Mouse (Mus musculus) gastrocnemius, postnatal 10 days (tissue): ENCODE measurements around the gene Sqor. TPM values are rescaled to one million over a fixed set of nuclear protein-coding genes. Genes with fewer than 3 reads are reported as not detected.
A peak's percentile ranks its signal among the peaks of the same experiment; 100 is the strongest.

Experiments
- DNase-seq: peaks from one replicate; pipeline ENCODE4 v3.0.0; 2021; ENCODE audit warnings: mixed read lengths
- total RNA-seq, 2 experiments: library from RNA; stranded (reverse); gene quantifications; 2 replicates each; pipeline ENCODE4 v1.2.3; 2021

Sqor gene
- total RNA-seq, 2 experiments from 2014 or later, result 10.4 to 11.2 TPM

GRCm38 (mm10) chr2:122783730-122784129 lies 18.7 kb downstream of the Sqor start:
- no peak for DNase-seq

GRCm38 (mm10) chr2:122784701-122785100 lies 19.7 kb downstream of the Sqor start:
- no peak for DNase-seq

GRCm38 (mm10) chr2:122786167-122786566 lies 21.1 kb downstream of the Sqor start:
- no peak for DNase-seq

- no peak for DNase-seq
Measured at GRCm38 (mm10) chr2:122789311-122789710, 24.3 kb downstream of the Sqor start.

- DNase-seq, result no peak
Measured at GRCm38 (mm10) chr2:122789730-122790129, 24.7 kb downstream of the Sqor start.

GRCm38 (mm10) chr2:122804392-122804791 lies 39.4 kb downstream of the Sqor start:
- no peak for DNase-seq

- no peak for DNase-seq
Measured at GRCm38 (mm10) chr2:122806040-122806439, 41.0 kb downstream of the Sqor start.

- no peak for DNase-seq
Measured at GRCm38 (mm10) chr2:122809027-122809426, 44.0 kb downstream of the Sqor start.

- no peak for DNase-seq
Measured at GRCm38 (mm10) chr2:122816986-122817385, 51.9 kb downstream of the Sqor start.

GRCm38 (mm10) chr2:122821246-122821645 lies 56.2 kb downstream of the Sqor start:
- no peak for DNase-seq

GRCm38 (mm10) chr2:122825406-122826236 lies 60.6 kb downstream of the Sqor start:
- DNase-seq, result peak; percentile 36

- no peak for DNase-seq
Measured at GRCm38 (mm10) chr2:122826302-122826701, 61.3 kb downstream of the Sqor start.

- DNase-seq, result no peak
Measured at GRCm38 (mm10) chr2:122854636-122855035, 89.6 kb downstream of the Sqor start.

- DNase-seq, result no peak
Measured at GRCm38 (mm10) chr2:122855354-122855753, 90.3 kb downstream of the Sqor start.

Other genes with a start within 250 kb of the Sqor start
- 100 to 1,000 TPM; 181 to 186 TPM for gene Gatm, start 153.9 kb upstream of the Sqor start, total RNA-seq
- gene AA467197, start 128.3 kb upstream of the Sqor start, total RNA-seq, result under 1 TPM in 1 of 2 experiments, not detected in 1; 0.34 TPM
- 10 to 100 TPM; 17.9 to 19.1 TPM for gene Slc30a4, start 62.6 kb upstream of the Sqor start, total RNA-seq
- gene Bloc1s6, start 26.7 kb upstream of the Sqor start, total RNA-seq, result 10 to 100 TPM; 19.0 to 20.9 TPM